Mouse (Mus musculus) stomach, embryonic 16.5 days (tissue): ENCODE data around the gene Cep131. TPM values are rescaled to one million over a fixed set of nuclear protein-coding genes. Genes with fewer than 3 reads are reported as not detected.

Experiments used
- ATAC-seq: fragments of 200-750 bp; cut with Nextera tagmentation; 2 replicates; pipeline ENCODE4 v1.8.0; 2017; ENCODE audit warnings: moderate number of reproducible peaks, moderate TSS enrichment; ENCODE audit not compliant: insufficient read depth, low FRiP score
- H3K27ac ChIP-seq: fragments of 300-500 bp; sonication (generic); 2 replicates; pipeline ENCODE4 v1.5.1; 2014; ENCODE audit warnings: low read length
- H3K27me3 ChIP-seq: fragments of 300-500 bp; sonication (generic); 2 replicates; pipeline ENCODE4 v1.6.1; 2014; ENCODE audit warnings: low read length, control low read depth, mixed read lengths; ENCODE audit not compliant: control insufficient read depth, insufficient read depth
- H3K36me3 ChIP-seq: fragments of 300-500 bp; sonication (generic); 2 replicates; pipeline ENCODE4 v1.6.1; 2014; ENCODE audit warnings: low read length; ENCODE audit not compliant: control insufficient read depth, insufficient read depth
- H3K4me1 ChIP-seq: fragments of 300-500 bp; sonication (generic); 2 replicates; pipeline ENCODE4 v1.6.1; 2014; ENCODE audit warnings: low read length, control low read depth, mixed read lengths; ENCODE audit not compliant: control insufficient read depth, insufficient read depth
- H3K4me2 ChIP-seq: fragments of 300-500 bp; sonication (generic); 2 replicates; pipeline ENCODE4 v1.6.1; 2014; ENCODE audit warnings: low read depth, low read length, mixed read lengths
- H3K4me3 ChIP-seq: fragments of 300-500 bp; sonication (generic); replicated peaks from 2 replicates; pipeline ENCODE4 v1.5.1; 2014; ENCODE audit warnings: mild to moderate bottlenecking, low read length
- H3K9ac ChIP-seq: fragments of 300-500 bp; sonication (generic); 2 replicates; pipeline ENCODE4 v1.6.1; 2014; ENCODE audit warnings: low read length
- H3K9me3 ChIP-seq: fragments of 300-500 bp; sonication (generic); replicated peaks from 2 replicates; pipeline ENCODE4 v1.6.1; 2016; ENCODE audit warnings: low read length, control low read depth; ENCODE audit not compliant: control insufficient read depth
- WGBS: fragments of 180-500 bp; shearing (Covaris S2); extraction: QIAGEN DNeasy Blood & Tissue Kit; methylation state at CpG from one replicate; pipeline ENCODE4 v1.1.7; 2014; 5-methylcytosine and 5-hydroxymethylcytosine counted together
- polyA plus RNA-seq: library from polyadenylated mRNA; unstranded; fragments of >200 nt; fragmentation: Nextera tagmentation; extraction: Ambion mirVana; gene quantifications from 2 replicates; pipeline ENCODE4 v1.2.1, GENCODE M21; 2015

Cep131 gene
- polyA plus RNA-seq, 1 experiment from 2014 or later, result 11.8 TPM

DNA sequence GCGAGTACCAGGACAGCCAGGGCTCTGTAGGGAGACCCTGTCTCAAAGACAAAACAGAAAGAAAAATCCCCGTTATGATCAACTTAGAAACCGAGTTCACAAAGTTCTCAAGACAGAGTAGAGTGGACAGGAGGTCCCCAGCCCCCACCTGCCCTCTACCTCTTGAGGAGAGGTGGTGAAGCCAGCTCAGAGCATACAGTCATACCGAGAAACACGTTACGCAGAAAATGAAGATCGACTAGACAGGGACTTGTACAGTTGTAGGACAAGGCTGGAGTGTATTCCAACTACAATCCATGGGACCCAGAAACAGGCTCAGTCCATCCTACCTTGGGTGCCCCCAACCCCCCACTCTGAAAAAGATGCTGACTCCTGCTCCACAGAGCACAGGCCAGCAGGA, 32.5 kb upstream of the Cep131 start:
- no peak overlapping the region for H3K4me3 ChIP-seq
- 91% methylated on average over 7 of the region's 7 CpGs for WGBS

GRCm38 (mm10) chr11:120117626-120118025, 31.0 kb upstream of the Cep131 start:
- no peaks in the 10 kb centered on the region for H3K36me3 ChIP-seq

More for the DNA sequence above, 32.5 kb upstream of the Cep131 start:
- no peak for ATAC-seq
- Histone ChIP-seq H3K9ac (no peak overlapping the region), H3K4me2 (no peak overlapping the region), H3K9me3 (no peaks in the 10 kb centered on the region), H3K4me1 (no peaks in the 10 kb centered on the region), H3K36me3 (no peaks in the 10 kb centered on the region), H3K27me3 (no peaks in the 10 kb centered on the region), H3K27ac (no peak overlapping the region)

DNA sequence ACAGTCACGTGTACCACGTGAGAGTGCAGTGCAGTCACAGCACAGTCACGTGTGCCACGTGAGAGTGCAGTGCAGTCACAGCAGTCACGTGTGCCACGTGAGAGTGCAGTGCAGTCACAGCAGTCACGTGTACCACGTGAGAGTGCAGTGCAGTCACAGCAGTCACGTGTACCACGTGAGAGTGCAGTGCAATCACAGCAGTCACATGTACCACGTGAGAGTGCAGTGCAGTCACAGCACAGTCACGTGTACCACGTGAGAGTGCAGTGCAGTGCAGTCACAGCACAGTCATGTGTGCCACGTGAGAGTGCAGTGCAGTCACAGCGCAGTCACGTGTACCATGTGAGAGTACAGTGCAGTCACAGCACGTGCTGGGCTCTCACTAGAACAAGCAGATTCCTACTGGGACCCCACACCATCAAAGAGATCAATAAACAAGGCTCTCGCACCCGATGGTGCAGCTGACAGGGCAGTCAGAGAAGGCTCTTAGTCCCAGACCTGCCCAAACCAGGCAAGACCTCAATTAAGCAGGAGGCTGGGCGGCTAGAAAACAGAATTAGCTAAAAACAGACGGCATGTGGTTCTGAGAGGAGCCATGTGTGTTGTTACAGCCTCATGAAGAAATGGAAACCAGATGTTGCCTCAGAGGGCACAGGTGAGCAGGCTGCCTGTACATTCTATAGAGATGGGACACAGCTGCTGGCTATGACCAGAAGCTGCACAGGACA, 28.0 kb upstream of the Cep131 start:
- Histone ChIP-seq H3K27ac (no peak overlapping the region), H3K9me3 (no peaks in the 10 kb centered on the region), H3K4me2 (no peak overlapping the region), H3K4me3 (no peak overlapping the region), H3K36me3 (0 out of 2 replicates have a peak, but pooled peaks cover 8% of the 10 kb centered on the region), H3K27me3 (no peaks in the 10 kb centered on the region), H3K9ac (no peak overlapping the region), H3K4me1 (no peaks in the 10 kb centered on the region)
- 85% methylated on average over 21 of the region's 21 CpGs for WGBS
- no peak for ATAC-seq

More at GRCm38 (mm10) chr11:120117626-120118025, 31.0 kb upstream of the Cep131 start:
- Histone ChIP-seq H3K9me3 (no peaks in the 10 kb centered on the region), H3K9ac (no peak overlapping the region), H3K4me3 (no peak overlapping the region), H3K4me2 (no peak overlapping the region), H3K27me3 (no peaks in the 10 kb centered on the region), H3K27ac (no peak overlapping the region), H3K4me1 (no peaks in the 10 kb centered on the region)
- WGBS, result 78% methylated on average over 2 of the region's 2 CpGs
- ATAC-seq, result no peak

DNA sequence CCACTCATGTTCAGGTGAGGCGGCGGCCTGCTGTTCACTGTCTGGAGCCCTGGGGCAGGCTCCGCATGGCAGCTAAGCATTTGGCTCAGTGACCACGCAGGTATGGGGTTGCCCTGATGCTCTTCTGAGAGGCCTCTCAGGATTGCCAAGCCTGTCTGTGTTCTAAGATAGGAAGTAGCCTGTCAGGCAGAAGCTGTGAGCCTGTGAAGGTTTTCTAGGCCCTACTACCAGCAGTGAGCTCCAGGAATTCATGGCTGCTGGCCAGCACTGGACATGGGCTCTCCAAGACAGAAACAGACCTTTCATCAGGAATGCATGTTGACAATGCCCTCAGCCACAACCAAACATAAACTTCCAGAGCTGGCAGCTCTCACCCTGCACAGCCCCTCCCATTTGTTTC, 25.5 kb upstream of the Cep131 start:
- WGBS, result 90% methylated on average over 4 of the region's 4 CpGs
- no peak for ATAC-seq
- Histone ChIP-seq H3K27me3 (no peaks in the 10 kb centered on the region), H3K27ac (no peak overlapping the region), H3K4me1 (no peaks in the 10 kb centered on the region), H3K9ac (no peak overlapping the region), H3K4me2 (no peak overlapping the region), H3K9me3 (no peaks in the 10 kb centered on the region), H3K36me3 (peaks cover 9% of the 10 kb centered on the region; the same call in 1 of the 2 replicates), H3K4me3 (no peak overlapping the region)

DNA sequence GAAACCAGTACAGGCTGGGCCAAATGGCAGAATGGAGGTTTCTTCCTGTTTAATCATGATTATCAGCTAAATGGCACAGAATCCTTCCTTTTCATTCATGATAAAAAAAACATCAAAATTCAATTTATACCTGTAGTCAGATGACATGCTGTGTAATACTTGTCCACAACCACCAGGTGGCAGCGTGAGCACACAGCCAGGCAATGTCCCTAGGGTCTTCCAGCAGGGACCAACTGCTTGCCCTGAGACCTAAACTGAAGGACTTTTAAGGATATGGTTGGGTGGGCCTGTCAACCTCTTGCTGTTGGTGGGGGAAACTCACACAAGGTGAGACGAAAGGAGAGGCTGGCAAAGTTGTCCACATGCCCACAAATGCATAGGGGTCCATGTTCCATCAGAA, 24.4 kb upstream of the Cep131 start:
- Histone ChIP-seq H3K9ac (no peak overlapping the region), H3K4me1 (no peaks in the 10 kb centered on the region), H3K36me3 (peaks cover 14% of the 10 kb centered on the region; the same call in 1 of the 2 replicates), H3K27ac (no peak overlapping the region), H3K4me3 (no peak overlapping the region), H3K9me3 (no peaks in the 10 kb centered on the region), H3K27me3 (no peaks in the 10 kb centered on the region), H3K4me2 (no peak overlapping the region)
- WGBS, result 7% methylated on average over 2 of the region's 2 CpGs
- no peak for ATAC-seq

GRCm38 (mm10) chr11:120110554-120110953, 23.9 kb upstream of the Cep131 start:
- no peak for ATAC-seq
- WGBS, result 61% methylated on average over 7 of the region's 7 CpGs
- H3K4me3 ChIP-seq, result no peak overlapping the region

DNA sequence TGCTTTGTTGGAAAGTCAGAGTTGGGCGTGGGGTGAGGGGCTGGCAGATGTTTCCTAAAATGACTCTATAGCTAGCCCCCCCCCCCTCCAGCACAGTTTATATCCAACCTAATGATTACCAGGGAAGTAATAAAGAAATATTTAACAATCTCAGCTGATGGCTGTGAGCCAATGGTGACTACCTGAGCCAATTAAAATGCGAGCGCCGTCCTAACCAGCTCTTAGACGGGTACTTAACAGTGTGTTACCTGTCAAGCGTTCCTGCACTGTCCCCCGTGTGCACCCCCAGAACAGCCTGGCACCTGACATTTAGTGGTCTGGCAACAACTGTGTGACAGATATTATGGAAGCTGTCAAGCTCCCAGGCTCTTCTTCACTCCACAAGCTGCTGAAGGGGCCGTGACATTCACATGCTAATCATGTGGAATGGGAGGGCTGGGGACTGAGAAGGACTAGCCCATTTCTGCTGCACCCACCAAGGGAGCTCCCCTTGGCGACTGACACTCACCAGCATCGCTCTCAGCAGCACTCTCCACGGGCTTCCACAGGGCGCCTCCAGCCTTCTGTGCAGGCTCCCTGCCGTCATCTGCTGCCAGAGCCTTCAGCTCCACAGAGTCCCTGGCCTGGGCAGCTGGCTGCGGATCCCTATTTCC, 23.1 kb upstream of the Cep131 start:
- Histone ChIP-seq H3K9ac (no peak overlapping the region), H3K9me3 (no peaks in the 10 kb centered on the region), H3K4me2 (no peak overlapping the region), H3K27ac (no peak overlapping the region), H3K4me1 (no peaks in the 10 kb centered on the region), H3K36me3 (peaks cover 17% of the 10 kb centered on the region; the same call in 1 of the 2 replicates), H3K27me3 (no peaks in the 10 kb centered on the region), H3K4me3 (no peak overlapping the region)
- WGBS, result 75% methylated on average over 14 of the region's 14 CpGs
- ATAC-seq, result no peak

More at GRCm38 (mm10) chr11:120110554-120110953, 23.9 kb upstream of the Cep131 start:
- H3K27me3 ChIP-seq, result no peaks in the 10 kb centered on the region
- no peaks in the 10 kb centered on the region for H3K4me1 ChIP-seq
- H3K4me2 ChIP-seq, result no peak overlapping the region
- H3K27ac ChIP-seq, result no peak overlapping the region
- no peak overlapping the region for H3K9ac ChIP-seq
- peaks cover 17% of the 10 kb centered on the region; the same call in 1 of the 2 replicates for H3K36me3 ChIP-seq
- no peaks in the 10 kb centered on the region for H3K9me3 ChIP-seq

GRCm38 (mm10) chr11:120107796-120108195, 21.2 kb upstream of the Cep131 start:
- no peaks in the 10 kb centered on the region for H3K9me3 ChIP-seq
- no peaks in the 10 kb centered on the region for H3K4me1 ChIP-seq
- no peak overlapping the region for H3K4me3 ChIP-seq
- no peak overlapping the region for H3K27ac ChIP-seq
- no peak for ATAC-seq
- H3K4me2 ChIP-seq, result no peak overlapping the region
- H3K27me3 ChIP-seq, result no peaks in the 10 kb centered on the region
- H3K9ac ChIP-seq, result no peak overlapping the region
- WGBS, result 74% methylated on average over 9 of the region's 9 CpGs
- H3K36me3 ChIP-seq, result peaks cover 17% of the 10 kb centered on the region; the same call in 1 of the 2 replicates

- H3K4me1 ChIP-seq, result no peaks in the 10 kb centered on the region
- no peak for ATAC-seq
- WGBS, result 61% methylated on average over 2 of the region's 2 CpGs
- peaks cover 17% of the 10 kb centered on the region; the same call in 1 of the 2 replicates for H3K36me3 ChIP-seq
- no peaks in the 10 kb centered on the region for H3K27me3 ChIP-seq
- H3K9me3 ChIP-seq, result no peaks in the 10 kb centered on the region
- no peak overlapping the region for H3K27ac ChIP-seq
- H3K4me2 ChIP-seq, result no peak overlapping the region
- H3K4me3 ChIP-seq, result no peak overlapping the region
- no peak overlapping the region for H3K9ac ChIP-seq
Measured at GRCm38 (mm10) chr11:120107026-120107425, 20.4 kb upstream of the Cep131 start.
